Mouse (Mus musculus) cortical plate, adult 2 months (tissue): ENCODE results near the gene Gkn2. TPM values are rescaled to one million over a fixed set of nuclear protein-coding genes. Genes with fewer than 3 reads are reported as not detected.

Source experiments
- H3K27ac ChIP-seq: fragments of 200-500 bp; 2 replicates; pipeline ENCODE4 v1.5.1; 2012; ENCODE audit warnings: low read length, control low read depth, inconsistent platforms; ENCODE audit not compliant: insufficient read depth
- H3K4me1 ChIP-seq: fragments of 200-500 bp; 2 replicates; pipeline ENCODE4 v1.6.1; 2011; ENCODE audit warnings: low read length; ENCODE audit not compliant: control insufficient read depth, insufficient read depth
- H3K4me3 ChIP-seq: fragments of 200-500 bp; 2 replicates; pipeline ENCODE4 v1.5.1; 2011; ENCODE audit warnings: mild to moderate bottlenecking, low read length, control low read depth; ENCODE audit not compliant: insufficient read depth
- CTCF ChIP-seq: fragments of 200-500 bp; IDR thresholded peaks from 2 replicates; pipeline ENCODE4 v1.5.1; 2011; ENCODE audit warnings: mild to moderate bottlenecking, control low read depth, low read length; ENCODE audit not compliant: insufficient read depth; ENCODE audit errors: extremely low read depth
- POLR2A ChIP-seq: fragments of 200-500 bp; IDR thresholded peaks from 2 replicates; pipeline ENCODE4 v1.6.1; 2011; ENCODE audit warnings: mild to moderate bottlenecking, low read length, control low read depth; ENCODE audit not compliant: insufficient read depth; ENCODE audit errors: extremely low read depth
- polyA plus RNA-seq: library from polyadenylated mRNA; depleted of rRNA; stranded (reverse); fragments of >200 nt; gene quantifications from 2 replicates; pipeline ENCODE4 v1.2.3, GENCODE M21; 2012; rRNA removed

The Gkn2 gene
- not detected in 2 replicates for polyA plus RNA-seq

DNA sequence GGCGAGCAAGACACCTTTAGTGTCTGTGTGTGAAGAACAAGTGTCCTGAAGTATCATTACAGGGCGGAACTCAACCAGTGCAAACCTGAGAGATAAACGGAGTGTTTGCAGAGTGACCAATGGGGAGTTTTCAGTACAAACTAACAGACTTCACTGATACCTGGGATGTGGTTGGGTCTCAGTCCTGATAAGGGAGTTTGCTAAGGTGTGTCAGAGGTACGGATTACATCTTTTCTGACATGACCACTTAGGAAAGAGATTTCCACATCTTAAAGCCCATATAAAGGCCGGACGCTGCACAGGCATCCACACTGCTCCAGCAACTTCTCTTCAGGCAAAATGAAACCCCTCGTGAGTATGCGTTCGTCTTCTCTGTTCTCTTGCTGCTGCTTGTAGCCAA, at the start of gene Gkn2:
Gene Gkn2 (plus strand): TSS at position 301 of the 400 bp plus-strand sequence.
- H3K4me1 ChIP-seq: peaks cover 5% of the 10 kb centered on the region
- no peak for TF ChIP-seq CTCF
- TF ChIP-seq POLR2A: no peak
- H3K27ac ChIP-seq: no peak within 1 kb of the TSS
- H3K4me3 ChIP-seq: no peak within 1 kb of the TSS

DNA sequence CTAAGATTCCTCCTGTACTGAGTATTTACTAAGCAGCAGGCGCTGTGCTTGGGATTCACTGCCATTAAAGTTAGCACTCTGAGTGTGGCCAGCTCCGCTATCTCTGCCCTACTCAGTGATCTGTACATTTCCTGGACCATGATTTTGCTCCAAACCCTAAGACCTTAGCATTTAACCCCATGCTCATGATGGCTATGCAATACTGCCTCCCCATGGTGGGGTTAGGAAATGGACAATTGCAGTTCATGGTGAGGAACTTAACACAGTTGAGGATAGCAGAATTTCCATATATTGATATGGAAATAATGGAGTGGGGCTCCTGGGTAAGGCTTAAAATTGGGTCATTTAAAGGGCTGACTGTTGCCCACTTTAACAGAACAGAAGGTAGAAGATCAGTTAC, 49.8 kb upstream of the Gkn2 start:
- H3K4me3 ChIP-seq: no peak overlapping the region
- H3K27ac ChIP-seq: no peak overlapping the region
- peaks cover 2% of the 10 kb centered on the region; the same call in 1 of the 2 replicates for H3K4me1 ChIP-seq
- no peak for TF ChIP-seq POLR2A
- TF ChIP-seq CTCF: peak; percentile 65

DNA sequence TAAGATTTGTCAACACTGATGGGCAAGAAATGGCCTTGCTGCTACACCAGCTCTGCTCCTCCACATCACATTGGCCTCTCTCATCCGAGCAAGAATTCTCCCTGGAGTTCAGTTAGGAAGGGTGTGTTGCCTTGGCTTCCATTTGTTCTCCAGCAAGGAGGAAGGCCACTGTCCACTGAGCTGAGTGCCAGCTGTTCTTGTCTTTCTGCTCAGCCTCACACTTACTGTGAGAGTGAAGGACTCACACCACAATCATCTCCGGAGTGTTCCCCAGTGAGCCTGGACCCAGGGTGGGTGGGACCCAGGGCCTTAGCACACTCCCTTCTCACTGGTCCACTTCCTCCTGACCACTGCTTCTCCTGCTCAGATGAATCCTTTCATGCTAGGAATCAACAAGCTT, 46.2 kb upstream of the Gkn2 start:
- TF ChIP-seq POLR2A: no peak
- no peak for TF ChIP-seq CTCF
- H3K4me1 ChIP-seq: peaks cover 2% of the 10 kb centered on the region

DNA sequence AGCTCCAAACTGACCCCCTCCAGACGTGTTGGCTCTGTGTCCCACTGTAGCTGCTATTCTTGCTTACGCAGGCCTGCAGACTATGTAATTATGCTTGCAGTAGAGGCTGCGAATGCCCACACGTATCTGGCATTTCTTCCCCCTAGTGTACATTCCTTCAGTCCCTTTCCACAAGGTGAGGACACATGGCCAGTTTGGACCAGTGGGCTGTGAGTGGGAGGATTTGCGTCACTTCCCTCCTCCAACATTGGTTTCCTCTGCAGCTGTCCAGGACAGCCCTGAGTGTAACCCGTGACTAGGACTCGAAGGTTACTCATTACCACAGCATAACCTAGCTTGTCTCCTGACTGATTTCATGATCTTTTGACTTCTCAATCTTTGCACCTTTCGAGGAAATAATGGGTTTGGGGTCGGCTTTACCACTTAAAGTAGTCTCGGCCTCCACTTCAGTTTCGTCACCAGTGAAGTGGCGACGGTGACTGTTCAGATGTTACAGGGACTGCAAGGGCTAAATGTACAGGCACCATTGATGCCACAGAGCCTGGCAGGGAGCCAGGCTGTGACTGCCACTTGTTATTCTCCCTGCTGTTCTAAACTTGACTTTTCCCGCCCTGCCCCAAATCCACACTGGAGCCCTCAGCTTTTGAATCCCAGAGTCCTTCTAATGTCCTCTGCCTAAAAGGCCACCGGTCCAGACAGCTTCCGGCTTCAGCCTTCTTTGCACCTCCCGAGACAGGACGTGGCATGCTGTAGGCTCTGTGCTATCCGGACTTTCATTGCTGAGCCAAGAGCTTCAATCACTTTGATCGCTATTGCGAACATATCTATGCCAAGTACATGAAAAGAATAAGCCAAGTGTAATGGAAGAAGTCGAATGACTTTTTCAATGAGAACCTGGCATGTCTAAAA, 44.6 kb upstream of the Gkn2 start:
- H3K4me1 ChIP-seq: peaks cover 4% of the 10 kb centered on the region
- no peak overlapping the region for H3K4me3 ChIP-seq
- no peak overlapping the region for H3K27ac ChIP-seq
- TF ChIP-seq POLR2A: no peak
- no peak for TF ChIP-seq CTCF

More for the DNA sequence above, 46.2 kb upstream of the Gkn2 start:
- H3K27ac ChIP-seq: no peak overlapping the region
- H3K4me3 ChIP-seq: no peak overlapping the region

DNA sequence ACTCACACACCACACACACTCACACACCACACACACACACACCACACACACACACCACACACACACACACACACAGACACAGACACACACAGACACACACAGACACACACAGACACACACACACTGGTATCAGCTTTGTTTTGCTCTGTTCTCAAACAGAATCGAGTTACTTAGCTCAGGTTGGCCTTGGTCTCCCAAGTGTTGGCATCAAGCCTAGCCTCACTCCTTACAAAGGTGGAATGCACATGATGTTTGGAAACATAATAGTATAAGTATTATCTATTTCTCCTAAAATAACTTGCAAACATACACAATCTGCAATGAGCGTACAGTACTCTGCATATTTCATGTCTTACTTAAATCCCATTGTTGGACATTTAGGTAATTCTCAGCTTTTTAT, 40.8 kb upstream of the Gkn2 start:
- Histone ChIP-seq H3K4me1 (peaks cover 4% of the 10 kb centered on the region), H3K4me3 (no peak overlapping the region; the same call in 1 of the 2 replicates), H3K27ac (no peak overlapping the region)
- no peak for TF ChIP-seq CTCF
- no peak for TF ChIP-seq POLR2A

DNA sequence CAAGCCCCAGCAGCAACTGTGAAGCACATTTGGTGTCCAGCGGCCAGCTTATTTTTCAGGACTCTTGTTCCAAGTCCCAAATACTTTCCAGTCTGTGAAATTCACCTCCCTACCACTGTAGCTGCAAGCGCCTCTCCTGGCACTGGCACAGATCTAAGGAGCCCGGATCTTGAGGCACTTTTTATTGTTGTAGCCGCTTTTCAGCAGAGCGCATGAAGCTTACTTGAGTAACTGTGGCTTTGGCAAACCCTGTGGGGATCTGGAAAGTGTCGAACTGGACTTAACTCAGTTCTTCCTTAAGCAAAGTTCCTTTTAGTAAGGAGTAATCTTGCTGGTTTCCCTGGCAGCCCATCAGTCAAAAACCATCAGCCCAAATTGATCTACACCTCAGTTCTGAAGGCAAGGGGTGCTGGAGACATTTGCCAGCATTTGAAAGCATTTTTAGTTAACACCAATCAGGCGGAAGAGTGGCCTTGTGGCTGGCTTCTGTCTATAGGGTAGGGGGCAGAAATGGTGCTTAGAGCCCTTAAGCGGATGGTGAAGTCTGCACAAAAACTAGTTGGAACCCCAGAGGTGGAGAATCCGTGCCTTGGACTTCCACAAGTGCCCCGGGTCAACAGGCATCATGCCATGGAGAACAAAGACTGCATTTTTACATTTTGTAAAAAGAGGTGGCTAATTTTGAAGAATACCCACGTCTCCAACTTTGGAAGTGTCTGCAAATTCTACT, 38.6 kb upstream of the Gkn2 start:
- H3K27ac ChIP-seq: no peak overlapping the region
- peaks cover 3% of the 10 kb centered on the region; the same call in 1 of the 2 replicates for H3K4me1 ChIP-seq
- TF ChIP-seq CTCF (peak; percentile 11; the same call in 1 of the 2 replicates), POLR2A (0 out of 2 replicates have a peak, but pooled peaks have one; percentile 34)
- peak overlapping the region; percentile 66 for H3K4me3 ChIP-seq

DNA sequence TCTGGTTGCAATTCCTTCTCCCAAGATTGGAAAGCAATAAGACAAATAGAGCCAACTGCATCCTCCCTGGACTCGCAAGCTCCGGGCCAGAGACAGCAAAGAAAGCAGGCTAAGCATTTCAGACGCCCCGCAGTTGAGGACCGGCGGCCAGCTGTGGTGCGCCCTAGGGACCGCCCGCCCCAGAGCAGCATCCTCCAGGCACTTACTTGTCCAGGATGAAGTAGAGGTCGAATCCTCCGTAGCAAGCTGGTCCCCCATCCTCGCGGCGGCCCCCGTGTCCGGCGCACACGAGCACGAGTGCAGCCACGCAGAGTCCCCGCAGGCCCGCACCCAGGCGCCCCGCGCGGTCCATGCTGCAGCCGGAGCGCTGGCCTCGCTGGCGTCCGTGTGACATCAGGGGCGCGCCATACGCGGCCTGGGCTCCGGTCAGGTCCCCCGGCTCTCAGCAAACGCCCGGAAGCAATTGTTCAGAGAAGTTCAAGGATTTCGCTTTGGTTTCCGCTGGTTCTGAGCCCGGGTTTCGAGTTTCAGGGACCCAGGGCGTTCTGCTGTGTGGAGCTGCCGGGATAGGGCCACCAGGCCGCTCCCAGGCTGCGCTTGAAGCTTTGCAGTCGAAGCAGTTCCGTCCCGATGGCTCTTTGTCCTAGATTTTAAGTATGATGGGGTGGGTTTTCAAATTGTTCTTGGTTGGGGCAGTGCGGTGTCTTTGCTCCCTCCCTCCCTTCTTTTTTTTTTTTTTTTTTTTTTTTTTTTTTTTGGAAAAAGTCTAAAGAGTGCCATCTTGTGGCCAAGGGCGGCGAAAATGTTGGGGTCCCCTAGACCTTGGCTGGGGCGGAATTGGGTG, 37.8 kb upstream of the Gkn2 start, which contains the start of gene Antxr1:
Gene Antxr1 (minus strand): TSS at position 731 of the 844 bp plus-strand sequence.
- Histone ChIP-seq H3K27ac (peak within 1 kb of the TSS; percentile 86), H3K4me1 (peaks cover 3% of the 10 kb centered on the region; the same call in 1 of the 2 replicates), H3K4me3 (peak within 1 kb of the TSS; percentile 66)
- TF ChIP-seq CTCF: peak; percentile 35; the same call in 1 of the 2 replicates
- TF ChIP-seq POLR2A: no peak

DNA sequence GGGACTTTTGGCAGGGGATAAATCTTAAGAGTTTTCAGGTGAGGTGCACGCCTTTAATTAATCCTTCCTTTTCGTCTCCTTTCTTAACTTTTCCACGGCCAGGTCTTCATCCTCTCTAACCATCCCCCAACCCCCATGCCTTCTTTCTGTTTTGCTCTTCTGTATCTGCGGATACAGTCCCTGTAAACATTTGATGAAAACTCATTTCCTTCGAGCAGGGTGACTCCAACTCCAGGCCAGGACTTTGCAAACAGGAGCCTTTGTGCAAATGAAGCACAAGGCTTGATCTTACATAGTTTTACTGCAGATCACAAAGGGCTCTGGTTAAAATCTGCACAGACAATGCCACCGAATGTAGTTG, 37.2 kb upstream of the Gkn2 start:
- Histone ChIP-seq H3K4me1 (peaks cover 3% of the 10 kb centered on the region; the same call in 1 of the 2 replicates), H3K27ac (no peak overlapping the region), H3K4me3 (peak overlapping the region; percentile 66; the same call in 1 of the 2 replicates)
- no peak for TF ChIP-seq CTCF
- TF ChIP-seq POLR2A: no peak

DNA sequence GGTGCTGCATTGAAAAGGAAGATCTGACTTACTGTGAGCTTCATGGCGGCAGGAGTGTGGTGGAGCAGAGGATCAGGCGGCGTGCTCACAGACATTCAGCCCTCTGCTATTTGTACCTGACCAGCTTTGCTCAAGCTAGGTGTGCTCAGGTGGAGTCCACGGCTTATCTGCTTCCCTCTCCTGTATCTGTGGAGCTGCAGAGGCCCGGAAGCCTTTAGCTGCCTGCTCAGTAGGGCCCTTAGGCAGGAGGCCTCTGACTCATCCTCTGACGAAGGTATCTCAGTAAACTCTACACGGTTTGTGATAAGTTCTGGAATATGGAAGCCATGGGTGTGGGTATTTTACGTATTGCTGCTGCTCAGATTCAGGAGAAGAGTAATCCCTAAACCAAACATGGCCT, 22.3 kb upstream of the Gkn2 start, which contains the start of gene Gkn1:
Gene Gkn1 (minus strand): TSS at position 114 of the 400 bp plus-strand sequence.
- TF ChIP-seq POLR2A (no peak), CTCF (no peak)
- no peak within 1 kb of the TSS for H3K27ac ChIP-seq
- H3K4me1 ChIP-seq: no peaks in the 10 kb centered on the region
- H3K4me3 ChIP-seq: no peak within 1 kb of the TSS
